Mouse (Mus musculus) lung, postnatal 0 days (tissue): ENCODE results near the gene Slc18a2. TPM values are rescaled to one million over a fixed set of nuclear protein-coding genes. Genes with fewer than 3 reads are reported as not detected.

ENCODE experiments used
- ATAC-seq: fragments of 200-750 bp; cut with Nextera tagmentation; 2 replicates; pipeline ENCODE4 v1.8.0; 2017; ENCODE audit warnings: moderate library complexity
- DNase-seq: peaks from one replicate; pipeline ENCODE4 v3.0.0-alpha.2; 2016; ENCODE audit warnings: low spot score
- H3K27ac ChIP-seq: fragments of 300-500 bp; sonication (generic); 2 replicates; pipeline ENCODE4 v1.5.1; 2014; ENCODE audit warnings: antibody characterized with exemption, mild to moderate bottlenecking, low read length, mixed read lengths
- H3K27me3 ChIP-seq: fragments of 300-500 bp; sonication (generic); replicated peaks from 2 replicates; pipeline ENCODE4 v1.6.1; 2014; ENCODE audit warnings: low read length, mixed read lengths; ENCODE audit not compliant: insufficient read depth
- H3K36me3 ChIP-seq: fragments of 300-500 bp; sonication (generic); 2 replicates; pipeline ENCODE4 v1.6.1; 2014; ENCODE audit warnings: low read length, mixed read lengths; ENCODE audit not compliant: insufficient read depth
- H3K4me1 ChIP-seq: fragments of 300-500 bp; sonication (generic); 2 replicates; pipeline ENCODE4 v1.6.1; 2014; ENCODE audit warnings: antibody characterized with exemption, low read depth, low read length, mixed read lengths; ENCODE audit not compliant: insufficient read depth
- H3K4me2 ChIP-seq: fragments of 300-500 bp; sonication (generic); replicated peaks from 2 replicates; pipeline ENCODE4 v1.6.1; 2014; ENCODE audit warnings: low read depth, mild to moderate bottlenecking, low read length, moderate library complexity, mixed read lengths
- H3K4me3 ChIP-seq: fragments of 300-500 bp; sonication (generic); 2 replicates; pipeline ENCODE4 v1.5.1; 2014; ENCODE audit warnings: low read depth, low read length
- H3K9ac ChIP-seq: fragments of 300-500 bp; sonication (generic); replicated peaks from 2 replicates; pipeline ENCODE4 v1.6.1; 2014; ENCODE audit warnings: low read depth, mild to moderate bottlenecking
- H3K9me3 ChIP-seq: fragments of 300-500 bp; sonication (generic); 2 replicates; pipeline ENCODE4 v1.6.1; 2016; ENCODE audit warnings: low read length, mixed read lengths
- CTCF ChIP-seq: IDR thresholded peaks from 2 replicates; pipeline ENCODE4 v1.5.1; 2016; ENCODE audit warnings: antibody characterized with exemption, mild to moderate bottlenecking
- EP300 ChIP-seq: IDR thresholded peaks from 2 replicates; pipeline ENCODE4 v1.6.1; 2016; ENCODE audit warnings: antibody characterized with exemption, mild to moderate bottlenecking, control low read depth
- WGBS: fragments of 180-500 bp; shearing (Covaris S2); extraction: QIAGEN DNeasy Blood & Tissue Kit; methylation state at CpG from one replicate; pipeline ENCODE4 v1.1.7; 2014; 5-methylcytosine and 5-hydroxymethylcytosine counted together
- polyA plus RNA-seq: library from polyadenylated mRNA; unstranded; fragments of >200 nt; fragmentation: Nextera tagmentation; extraction: Ambion mirVana; gene quantifications from 2 replicates; pipeline ENCODE4 v1.2.1, GENCODE M21; 2015

Slc18a2 gene
- polyA plus RNA-seq, result 2.7 and 3.3 TPM in 2 replicates

GRCm38 (mm10) chr19:59260718-59261442, at the start of gene Slc18a2:
TSS of gene Slc18a2 (plus strand) at chr19:59260896.
- no peaks in the 10 kb centered on the region for H3K36me3 ChIP-seq
- H3K27me3 ChIP-seq, result peaks cover 11% of the 10 kb centered on the region; the same call in 1 of the 2 replicates
- 2% methylated on average over 53 of the region's 55 CpGs for WGBS
- no peak for DNase-seq
- H3K9ac ChIP-seq, result no peak within 1 kb of the TSS
- H3K4me1 ChIP-seq, result no peaks in the 10 kb centered on the region
- H3K9me3 ChIP-seq, result no peaks in the 10 kb centered on the region
- peak within 1 kb of the TSS; percentile 28 for H3K4me3 ChIP-seq
- H3K4me2 ChIP-seq, result peak within 1 kb of the TSS; percentile 54
- H3K27ac ChIP-seq, result no peak within 1 kb of the TSS
- ATAC-seq, result peak; percentile 49
- TF ChIP-seq EP300, result no peak
- TF ChIP-seq CTCF, result no peak

GRCm38 (mm10) chr19:59216891-59217290, 43.8 kb upstream of the Slc18a2 start:
- H3K4me1 ChIP-seq, result no peaks in the 10 kb centered on the region
- WGBS, result 71% methylated on average over 3 of the region's 3 CpGs
- H3K4me3 ChIP-seq, result no peak overlapping the region
- no peaks in the 10 kb centered on the region for H3K36me3 ChIP-seq
- H3K4me2 ChIP-seq, result no peak overlapping the region
- no peak overlapping the region for H3K9ac ChIP-seq
- no peaks in the 10 kb centered on the region for H3K9me3 ChIP-seq
- H3K27ac ChIP-seq, result no peak overlapping the region
- no peak for DNase-seq
- ATAC-seq, result no peak
- no peak for TF ChIP-seq EP300
- TF ChIP-seq CTCF, result no peak
- no peaks in the 10 kb centered on the region for H3K27me3 ChIP-seq

- Histone ChIP-seq H3K36me3 (no peaks in the 10 kb centered on the region), H3K27ac (no peak within 1 kb of the TSS), H3K4me1 (no peaks in the 10 kb centered on the region), H3K9ac (no peak within 1 kb of the TSS), H3K27me3 (no peaks in the 10 kb centered on the region), H3K9me3 (no peaks in the 10 kb centered on the region), H3K4me3 (no peak within 1 kb of the TSS), H3K4me2 (no peak within 1 kb of the TSS)
- ATAC-seq (no peak), DNase-seq (no peak)
- TF ChIP-seq CTCF (no peak), EP300 (no peak)
- 85% methylated on average over 8 of the region's 8 CpGs for WGBS
Measured at GRCm38 (mm10) chr19:59218991-59219390, 41.7 kb upstream of the Slc18a2 start, which contains the start of gene Kcnk18. TSS of gene Kcnk18 (plus strand) at chr19:59219214.

- no peak for ATAC-seq
Measured at GRCm38 (mm10) chr19:59221131-59221530, 39.6 kb upstream of the Slc18a2 start.

GRCm38 (mm10) chr19:59228376-59228775, 32.3 kb upstream of the Slc18a2 start:
- no peaks in the 10 kb centered on the region for H3K4me1 ChIP-seq
- ATAC-seq (no peak), DNase-seq (no peak)
- no peaks in the 10 kb centered on the region for H3K27me3 ChIP-seq
- no peak overlapping the region for H3K4me3 ChIP-seq
- WGBS, result 59% methylated on average over 3 of the region's 3 CpGs
- H3K9me3 ChIP-seq, result no peaks in the 10 kb centered on the region
- TF ChIP-seq EP300 (no peak), CTCF (no peak)
- no peak overlapping the region for H3K9ac ChIP-seq
- no peak overlapping the region for H3K27ac ChIP-seq
- H3K4me2 ChIP-seq, result no peak overlapping the region
- H3K36me3 ChIP-seq, result no peaks in the 10 kb centered on the region

More at GRCm38 (mm10) chr19:59221131-59221530, 39.6 kb upstream of the Slc18a2 start:
- Histone ChIP-seq H3K9me3 (no peaks in the 10 kb centered on the region), H3K27ac (no peak overlapping the region), H3K4me2 (no peak overlapping the region), H3K9ac (no peak overlapping the region), H3K4me3 (no peak overlapping the region), H3K4me1 (no peaks in the 10 kb centered on the region), H3K36me3 (no peaks in the 10 kb centered on the region), H3K27me3 (no peaks in the 10 kb centered on the region)
- WGBS, result 39% methylated on average over 3 of the region's 3 CpGs
- no peak for DNase-seq
- TF ChIP-seq EP300 (no peak), CTCF (no peak)

- no peaks in the 10 kb centered on the region for H3K4me1 ChIP-seq
- ATAC-seq (no peak), DNase-seq (no peak)
- no peaks in the 10 kb centered on the region for H3K9me3 ChIP-seq
- WGBS, result 69% methylated on average over 5 of the region's 5 CpGs
- no peak overlapping the region for H3K9ac ChIP-seq
- H3K4me3 ChIP-seq, result no peak overlapping the region
- no peaks in the 10 kb centered on the region for H3K36me3 ChIP-seq
- H3K27me3 ChIP-seq, result no peaks in the 10 kb centered on the region
- no peak overlapping the region for H3K4me2 ChIP-seq
- no peak overlapping the region for H3K27ac ChIP-seq
- TF ChIP-seq CTCF (no peak), EP300 (no peak)
Measured at GRCm38 (mm10) chr19:59232786-59233185, 27.9 kb upstream of the Slc18a2 start.
